Mouse (Mus musculus): ENCODE data around the gene Gsdma2.
"Not testable (repeated sequence)": the region's sequence is repeated elsewhere in the genome, so short reads cannot be mapped to it uniquely, and the experiment has no call there.

Gsdma2 gene

GRCm38 (mm10) chr11:98646459-98646858 is at the start of gene Gsdma2:
TSS of gene Gsdma2 (plus strand) at chr11:98646759.
- DNase-seq, result no peak

- no peak for DNase-seq
Observed at GRCm38 (mm10) chr11:98597363-98597762, 49.2 kb upstream of the Gsdma2 start.

- no peak for DNase-seq
Observed at GRCm38 (mm10) chr11:98597991-98598390, 48.6 kb upstream of the Gsdma2 start, which contains the start of gene Lrrc3c. TSS of gene Lrrc3c (plus strand) at chr11:98598291.

GRCm38 (mm10) chr11:98598851-98599290 is 47.7 kb upstream of the Gsdma2 start:
- peak; percentile 75 for DNase-seq

GRCm38 (mm10) chr11:98599291-98599690 is 47.3 kb upstream of the Gsdma2 start:
- DNase-seq, result no peak

GRCm38 (mm10) chr11:98602090-98602690 is 44.4 kb upstream of the Gsdma2 start:
- no peak for DNase-seq

- DNase-seq, result no peak
Observed at GRCm38 (mm10) chr11:98603953-98604352, 42.6 kb upstream of the Gsdma2 start.

GRCm38 (mm10) chr11:98604911-98605310 is 41.6 kb upstream of the Gsdma2 start:
- DNase-seq, result not testable (repeated sequence)

- DNase-seq, result peak; percentile 69
Observed at GRCm38 (mm10) chr11:98606763-98607162, 39.8 kb upstream of the Gsdma2 start.

GRCm38 (mm10) chr11:98620791-98621190 is 25.8 kb upstream of the Gsdma2 start:
- DNase-seq, result no peak

GRCm38 (mm10) chr11:98623981-98624380 is 22.6 kb upstream of the Gsdma2 start:
- DNase-seq, result not testable (repeated sequence)

- not testable (repeated sequence) for DNase-seq
Observed at GRCm38 (mm10) chr11:98624381-98624780, 22.2 kb upstream of the Gsdma2 start.

GRCm38 (mm10) chr11:98625611-98626410 is 20.7 kb upstream of the Gsdma2 start, which contains the start of the genes Gm12355 and Gsdma3:
TSS of gene Gm12355 (minus strand) at chr11:98625661.
TSS of gene Gsdma3 (plus strand) at chr11:98626360.
- DNase-seq, result no peak

- no peak for DNase-seq
Observed at GRCm38 (mm10) chr11:98628706-98629105, 17.9 kb upstream of the Gsdma2 start.

GRCm38 (mm10) chr11:98630646-98631045 is 15.9 kb upstream of the Gsdma2 start:
- DNase-seq, result no peak

GRCm38 (mm10) chr11:98635312-98635970 is 11.1 kb upstream of the Gsdma2 start:
- DNase-seq, result not testable (repeated sequence)

- no peak for DNase-seq
Observed at GRCm38 (mm10) chr11:98637501-98637900, 9.1 kb upstream of the Gsdma2 start.

GRCm38 (mm10) chr11:98640091-98640490 is 6.5 kb upstream of the Gsdma2 start:
- DNase-seq, result no peak

- DNase-seq, result no peak
Observed at GRCm38 (mm10) chr11:98644757-98645156, 1.8 kb upstream of the Gsdma2 start.

- no peak for DNase-seq
Observed at GRCm38 (mm10) chr11:98645946-98646345, 613 bp upstream of the Gsdma2 start.

- peak; percentile 27 for DNase-seq
Observed at GRCm38 (mm10) chr11:98655076-98655475, 8.5 kb downstream of the Gsdma2 start.

- peak; percentile 69 for DNase-seq
Observed at GRCm38 (mm10) chr11:98660517-98660916, 14.0 kb downstream of the Gsdma2 start.

GRCm38 (mm10) chr11:98664091-98664490 is 17.5 kb downstream of the Gsdma2 start, which contains the start of gene Gsdma:
TSS of gene Gsdma (plus strand) at chr11:98664351.
- DNase-seq, result no peak

Data from cerebellum, adult 9-10 months (tissue).